Mouse (Mus musculus): ENCODE data around the gene Gm45753.

- TF ChIP-seq EP300 (IDR thresholded peaks at IDR 0.05; ENCODE audit: insufficient read depth, low read depth, low read length) = no peak
- no peak for TF ChIP-seq CTCF (IDR thresholded peaks at IDR 0.05; ENCODE audit: low read depth, low read length)
These were observed 75.0 kb downstream of the Gm45753 start for GRCm38 (mm10) chr8:45233256-45233655.
